Mouse (Mus musculus) E14TG2a.4 (cell line): Measurements from ENCODE around the gene Trp53inp2.

Experiments
- CTCF ChIP-seq: conservative IDR thresholded peaks from 2 replicates; pipeline ENCODE4 v1.5.1; 2014; ENCODE audit warnings: low read length
- NANOG ChIP-seq: IDR thresholded peaks from 2 replicates; pipeline ENCODE4 v1.6.1; 2014; ENCODE audit warnings: borderline replicate concordance, low read length, mixed read lengths
- POU5F1 ChIP-seq: IDR thresholded peaks from 2 replicates; pipeline ENCODE4 v1.6.1; 2014; ENCODE audit warnings: low read length, borderline replicate concordance

DNA sequence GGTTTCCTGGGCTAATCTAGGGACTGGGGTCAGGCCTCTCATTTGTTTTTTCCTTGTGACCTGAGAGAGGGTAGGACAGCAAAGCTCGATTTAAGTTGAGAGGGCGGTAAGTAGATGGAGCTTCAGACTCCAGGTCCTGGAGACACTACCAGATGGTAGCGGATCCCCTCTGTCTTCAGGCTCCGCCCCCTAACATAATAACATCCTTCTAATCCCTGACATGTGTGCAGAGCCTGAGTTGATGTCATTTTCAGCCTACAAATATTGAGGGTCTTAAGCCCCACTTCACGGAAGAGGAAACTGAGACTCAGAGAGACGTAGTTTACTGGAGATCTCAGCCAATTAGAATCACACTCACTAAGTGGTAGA is 1.5 kb downstream of the Trp53inp2 start:
- TF ChIP-seq CTCF (no peak), NANOG (no peak), POU5F1 (no peak)
